Mouse (Mus musculus) cerebellum, adult (tissue): ENCODE results near the gene Pik3r5.

Experiments used
- ATAC-seq: cut with Nextera tagmentation; 2 replicates; pipeline ENCODE4 v1.9.2; 2017; ENCODE audit warnings: mild to moderate bottlenecking, moderate library complexity, mixed read lengths; ENCODE audit not compliant: insufficient number of reproducible peaks, low FRiP score, low TSS enrichment

Pik3r5 gene

DNA sequence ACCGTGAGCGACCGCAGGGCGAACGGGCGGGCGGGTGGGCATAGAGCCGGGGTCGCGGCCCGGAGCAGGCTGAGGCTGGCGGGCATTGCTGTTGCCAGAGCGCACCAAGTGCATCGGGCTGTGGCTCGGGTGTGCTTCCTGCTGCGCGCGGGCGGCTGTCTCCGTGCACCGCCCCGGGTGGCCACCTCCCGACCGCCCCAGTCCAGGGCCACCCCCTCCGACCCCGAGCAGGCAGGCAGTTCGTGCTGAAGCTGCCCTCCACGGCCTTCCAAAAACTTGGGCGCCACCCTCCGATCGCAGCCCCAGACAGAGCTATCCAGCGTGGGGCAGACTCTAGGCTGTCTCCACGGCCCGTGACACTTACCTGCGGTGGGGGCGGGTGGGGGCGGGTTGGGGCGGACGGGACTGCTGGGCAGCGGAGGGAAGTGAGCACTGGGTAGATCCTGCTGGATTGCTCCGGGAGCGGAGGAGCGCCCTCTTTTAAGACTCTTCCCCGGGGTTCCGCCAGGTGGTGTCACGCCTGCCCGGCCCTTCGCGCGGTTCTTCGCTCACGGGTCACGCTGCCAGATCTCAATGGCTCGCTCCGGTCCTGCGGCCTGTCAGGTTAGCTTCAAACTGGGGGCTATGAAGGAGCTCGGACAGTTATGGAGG is 31.8 kb upstream of the Pik3r5 start:
- ATAC-seq: 0 out of 2 replicates have a peak, but pooled peaks have one; percentile 36

DNA sequence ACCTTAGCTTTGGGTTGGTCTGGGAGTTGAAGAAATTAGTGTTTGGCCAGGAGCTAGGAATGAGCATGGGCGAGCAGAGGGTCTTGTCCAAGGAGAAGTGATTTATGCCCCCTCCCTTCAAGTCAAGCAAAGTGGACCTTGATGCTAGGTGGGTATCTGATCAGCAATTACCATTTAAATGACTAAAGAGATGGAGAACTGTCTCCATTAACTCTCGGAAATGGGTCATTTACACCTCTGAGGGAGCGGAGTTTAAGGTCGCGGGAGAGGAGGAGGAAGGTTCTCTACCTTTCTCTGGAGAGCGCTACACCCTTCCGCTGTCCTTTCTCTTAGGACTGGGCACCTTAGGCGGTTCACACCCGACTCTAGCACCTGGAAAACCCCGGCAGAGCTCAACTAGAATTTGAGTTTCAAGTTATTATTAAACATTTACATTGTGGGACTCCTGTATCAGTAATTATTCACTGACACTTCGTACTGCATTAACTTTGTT is 31.1 kb upstream of the Pik3r5 start, which contains the start of gene Ntn1:
Gene Ntn1, minus strand, starts transcription at position 97 of the 493 bp plus-strand sequence.
- no peak for ATAC-seq

DNA sequence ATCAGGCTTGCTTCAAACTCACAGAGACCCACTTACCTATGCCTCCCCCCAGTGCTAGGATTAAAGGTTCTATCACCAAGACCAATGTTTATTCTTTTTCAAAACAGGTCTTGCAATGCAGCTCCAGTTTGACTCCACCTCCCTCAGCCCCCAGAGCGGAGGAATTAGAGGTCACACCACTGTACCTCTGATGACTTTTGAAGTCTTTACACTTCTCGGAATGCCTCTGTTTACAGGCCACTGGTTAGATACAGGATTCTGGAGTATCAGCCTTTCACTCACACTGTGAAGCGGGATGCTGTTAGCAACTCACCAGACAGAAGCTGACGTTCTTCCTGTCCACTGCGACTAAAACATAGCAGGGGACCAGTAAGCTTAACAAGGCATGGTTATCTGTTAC is 30.5 kb upstream of the Pik3r5 start:
- ATAC-seq: no peak

DNA sequence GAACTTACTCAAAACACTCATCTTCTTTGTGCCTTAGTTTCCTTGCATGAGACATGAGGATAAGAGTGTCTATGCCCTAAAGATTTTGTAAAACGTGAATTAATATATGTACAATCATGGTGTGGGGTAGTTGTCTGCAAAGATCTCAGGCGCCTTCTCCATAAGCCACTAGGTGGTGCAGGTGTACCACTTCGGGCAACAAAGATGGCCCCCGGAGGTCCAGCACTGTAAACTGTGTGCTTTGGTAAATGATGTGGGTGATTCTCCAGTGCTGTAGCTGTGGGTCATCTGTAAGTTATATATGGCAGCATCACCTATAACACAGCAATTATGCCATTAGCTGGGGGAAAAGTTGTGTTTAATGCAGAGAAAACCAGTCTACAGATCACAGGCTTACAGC is 27.7 kb upstream of the Pik3r5 start:
- ATAC-seq: no peak

DNA sequence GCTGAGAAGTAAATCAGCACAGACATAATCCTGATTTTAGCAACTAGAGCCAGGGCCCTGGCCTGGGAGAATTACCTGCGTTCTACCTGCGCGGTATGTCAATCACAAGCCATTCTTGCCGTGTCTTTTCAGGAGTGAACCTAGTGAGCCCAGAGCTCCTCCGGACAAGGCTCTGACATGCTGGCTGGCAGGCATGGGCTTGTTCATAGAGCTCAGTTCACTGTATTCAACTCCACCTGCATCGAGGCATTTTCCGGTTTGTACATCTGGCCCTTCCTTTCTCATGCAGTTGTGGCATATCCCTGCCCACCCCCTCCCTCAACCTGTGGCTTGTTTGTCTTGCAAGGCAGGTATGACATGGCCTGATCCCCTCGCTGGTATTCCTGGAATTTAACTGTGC is 26.3 kb upstream of the Pik3r5 start:
- no peak for ATAC-seq

DNA sequence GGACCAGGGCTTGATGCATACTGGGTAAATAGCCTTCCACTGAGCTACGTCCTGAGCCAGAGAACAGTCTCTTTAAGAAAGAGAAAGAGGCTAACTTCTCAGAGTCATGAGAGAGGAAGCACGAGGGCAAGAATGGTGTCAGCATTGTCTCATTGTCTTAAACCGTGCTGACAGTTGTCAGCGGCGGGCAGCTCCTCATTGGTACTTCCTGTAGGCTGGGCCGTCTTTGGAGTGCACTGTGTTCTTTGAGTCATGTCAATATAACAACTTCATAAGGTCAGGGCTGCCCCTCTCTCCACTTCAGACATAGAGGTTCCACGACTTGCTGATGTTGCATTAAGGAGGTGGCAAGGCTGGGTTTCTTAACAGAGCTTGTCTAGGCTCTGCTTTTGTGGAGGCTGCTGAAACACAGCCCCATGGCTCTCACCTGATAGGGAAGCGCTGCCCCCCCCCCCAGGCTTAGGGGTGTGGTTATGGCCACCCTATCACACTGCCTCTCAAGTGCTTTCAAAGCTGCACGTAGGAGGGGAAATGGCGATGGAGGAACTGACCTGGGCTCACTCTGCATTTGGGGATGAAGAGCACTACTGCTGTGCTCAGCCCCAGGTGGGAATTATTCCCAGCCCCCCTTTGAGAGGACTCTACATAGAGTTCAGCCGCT is 24.5 kb upstream of the Pik3r5 start:
- ATAC-seq: no peak

DNA sequence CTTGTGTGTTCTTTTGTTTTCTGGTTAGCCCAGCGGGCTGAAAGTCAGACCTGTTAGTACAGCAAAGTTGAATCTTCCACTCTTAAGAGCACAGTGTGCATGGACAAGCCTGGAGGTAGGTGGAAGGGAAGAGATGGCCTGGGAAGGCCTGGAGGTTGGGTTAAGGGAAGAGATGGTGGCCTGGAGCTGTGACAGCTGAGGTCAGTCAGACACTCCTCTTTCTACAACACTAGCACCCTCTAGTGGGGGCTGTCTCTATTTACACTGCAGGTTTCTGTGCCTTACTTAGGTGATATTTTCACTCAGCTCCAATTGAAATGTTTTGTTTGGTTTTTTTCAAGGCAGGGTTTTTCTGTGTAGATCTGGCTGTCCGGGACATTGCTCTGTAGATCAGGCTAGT is 23.8 kb upstream of the Pik3r5 start:
- ATAC-seq: peak; percentile 68; the same call in 1 of the 2 replicates

DNA sequence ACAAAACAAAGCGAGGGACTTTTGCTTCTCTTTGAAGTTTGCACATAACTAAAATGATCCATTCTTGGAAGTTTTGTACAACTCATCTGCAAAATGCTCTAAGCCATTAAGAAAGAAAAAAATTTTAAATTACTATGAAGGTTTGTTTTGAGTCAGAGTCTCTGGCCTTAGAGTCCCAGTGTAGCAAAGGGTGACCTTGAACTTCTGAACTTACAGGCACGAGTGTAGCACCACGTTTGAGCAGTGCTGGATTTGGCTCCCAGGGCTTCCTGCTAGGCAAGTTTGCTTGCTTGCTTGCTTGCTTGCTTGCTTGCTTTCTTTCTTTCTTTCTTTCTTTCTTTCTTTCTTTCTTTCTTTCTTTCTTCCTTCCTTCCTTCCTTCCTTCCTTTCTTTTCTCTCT is 14.9 kb upstream of the Pik3r5 start:
- no peak for ATAC-seq

DNA sequence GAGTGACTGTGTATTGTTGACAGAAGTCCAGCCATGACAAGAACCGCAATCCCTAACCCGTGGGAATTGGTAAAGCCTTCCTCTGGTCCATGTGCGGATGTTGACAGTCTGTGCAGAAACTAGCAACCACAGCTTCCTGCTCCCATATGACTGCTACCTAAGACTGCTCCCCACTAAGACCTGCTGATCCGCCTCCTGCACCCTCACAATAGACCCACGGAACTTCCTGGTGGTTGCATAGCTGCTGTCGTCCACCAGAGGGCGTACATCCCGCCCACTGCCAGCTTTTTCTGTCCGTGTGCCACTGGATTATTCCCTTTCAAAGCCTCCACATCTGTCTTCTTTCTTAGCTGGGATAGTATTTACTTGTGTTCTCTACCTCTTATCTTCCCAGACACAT is 14.1 kb upstream of the Pik3r5 start:
- ATAC-seq: no peak

DNA sequence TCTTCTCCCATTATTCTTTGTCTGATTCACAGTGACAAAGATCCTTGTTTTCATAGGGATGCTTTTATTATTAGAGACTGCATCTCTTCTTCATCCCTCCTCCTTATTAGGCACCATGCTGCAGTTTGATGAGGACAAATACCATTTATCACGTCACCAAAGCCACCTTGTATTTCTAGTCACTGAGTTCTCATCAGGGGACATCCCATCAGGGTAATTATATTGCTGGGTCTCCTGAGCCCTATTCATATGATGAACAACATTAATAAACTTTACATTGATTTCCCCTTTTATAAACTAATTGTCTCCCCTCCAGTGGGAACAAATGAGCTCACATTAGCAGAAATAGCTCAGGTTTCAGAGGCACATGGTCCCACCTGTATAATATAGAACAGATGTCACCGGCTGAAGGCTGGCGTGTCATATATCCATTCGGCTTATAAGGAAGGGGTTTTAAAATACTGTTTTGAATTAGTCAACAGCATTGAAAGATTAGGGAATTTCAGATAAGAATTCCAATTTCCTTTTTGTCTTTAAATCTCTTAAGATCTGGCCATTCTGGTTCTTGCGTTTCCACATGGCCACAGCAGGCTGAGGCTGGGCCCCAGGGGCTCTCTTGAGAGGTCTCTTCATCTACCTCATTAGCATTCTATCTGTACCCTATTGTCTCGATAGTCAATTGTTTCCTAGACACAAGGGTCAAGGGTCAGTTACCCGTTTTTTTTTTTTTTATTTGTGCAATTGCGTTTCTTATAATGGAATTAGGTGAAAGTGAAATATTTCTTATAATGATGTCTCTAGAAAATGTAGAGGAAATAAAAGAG is 6.2 kb upstream of the Pik3r5 start:
- no peak for ATAC-seq

DNA sequence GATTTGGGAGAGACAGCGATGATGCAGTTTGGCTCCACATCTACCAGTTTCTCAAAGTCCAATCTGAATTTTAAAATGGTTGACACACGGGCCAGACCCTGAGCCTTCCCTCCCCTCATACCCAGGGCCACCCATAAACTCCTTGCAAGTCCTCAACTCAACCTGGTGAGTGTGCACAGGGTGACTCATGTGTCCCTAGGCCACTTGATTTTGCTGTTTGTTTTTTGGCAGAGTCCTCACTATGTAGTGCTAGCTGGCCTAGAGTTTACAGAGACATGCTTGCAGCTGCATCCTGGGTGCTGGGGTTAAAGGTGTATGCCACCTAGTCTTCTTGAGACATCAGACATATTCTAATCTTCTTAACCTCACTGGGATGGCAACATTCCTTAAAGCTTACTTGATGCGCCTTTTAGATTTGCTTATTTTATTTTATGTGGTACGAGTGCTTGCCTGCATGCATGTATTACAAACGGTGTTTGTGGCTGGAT is 4.8 kb upstream of the Pik3r5 start:
- ATAC-seq: no peak

DNA sequence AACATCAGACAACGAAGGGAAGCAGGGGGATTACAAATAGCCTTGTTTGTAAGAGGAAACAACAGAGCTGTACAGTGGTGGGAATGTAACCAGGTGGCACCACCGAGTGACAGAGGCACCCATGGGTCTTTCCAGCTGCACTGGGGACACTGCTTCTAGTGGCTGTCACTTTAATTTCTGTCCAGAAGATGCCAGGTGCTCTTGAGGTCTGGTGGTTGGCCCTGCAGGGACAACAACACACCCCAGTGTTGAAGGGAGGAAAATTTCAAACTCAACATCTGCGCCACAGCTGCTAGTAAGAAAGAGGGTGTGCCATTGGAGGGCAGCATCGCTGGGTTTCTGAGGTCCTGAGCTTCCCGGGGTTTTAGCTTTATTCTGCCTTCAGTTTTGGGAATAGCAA is 1.3 kb upstream of the Pik3r5 start:
- no peak for ATAC-seq

DNA sequence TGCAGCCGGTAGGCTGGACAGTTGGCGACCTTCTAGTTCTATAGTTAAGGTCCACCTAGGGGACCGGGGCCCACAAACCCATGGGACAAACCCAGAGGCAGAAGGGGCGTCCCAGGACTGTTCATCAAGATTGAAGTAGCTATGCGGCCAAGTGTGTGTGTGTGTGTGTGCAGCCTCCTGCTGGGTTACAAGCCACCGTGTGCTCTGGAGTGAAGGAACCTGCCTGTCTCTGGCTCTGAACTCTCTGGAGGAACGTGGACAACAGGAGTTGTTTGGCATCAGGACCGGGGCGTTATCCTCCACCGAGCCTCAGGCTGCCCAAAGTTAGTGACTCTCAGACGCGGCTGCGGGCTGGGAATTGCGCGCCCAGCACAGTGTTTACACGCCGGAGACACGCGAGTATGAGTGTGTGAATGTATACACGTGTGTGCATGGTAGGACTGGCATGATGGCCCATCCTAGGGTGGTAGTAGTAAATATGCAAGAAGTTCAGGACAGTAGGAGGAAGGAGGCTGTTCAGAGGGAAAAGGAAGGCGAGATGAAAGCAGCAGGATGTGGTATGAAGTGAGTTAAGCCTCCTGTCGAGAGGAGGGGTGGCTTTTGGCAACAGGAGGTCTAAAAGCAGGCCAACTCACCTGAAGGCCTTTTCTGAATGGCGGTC is 570 bp downstream of the Pik3r5 start:
- ATAC-seq: no peak

DNA sequence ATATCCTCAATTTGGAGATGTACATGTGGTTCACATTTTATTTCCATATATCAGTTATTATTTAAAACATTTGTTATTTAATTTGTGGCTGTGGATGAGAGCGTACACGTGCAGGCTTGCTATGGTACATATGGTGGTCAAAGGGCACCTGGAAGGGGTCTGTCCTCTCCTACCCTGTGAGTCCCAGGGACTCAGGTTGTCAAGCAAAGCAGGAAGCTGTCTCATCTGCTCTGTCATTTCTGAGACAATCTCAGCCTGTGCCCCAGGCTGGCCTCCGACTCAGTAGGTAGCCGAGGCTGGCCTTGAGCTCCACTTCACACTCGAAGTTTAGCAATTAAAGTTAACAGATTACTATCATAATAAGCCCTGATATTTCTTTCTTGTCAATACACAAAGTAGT is 1.6 kb downstream of the Pik3r5 start:
- ATAC-seq: no peak

DNA sequence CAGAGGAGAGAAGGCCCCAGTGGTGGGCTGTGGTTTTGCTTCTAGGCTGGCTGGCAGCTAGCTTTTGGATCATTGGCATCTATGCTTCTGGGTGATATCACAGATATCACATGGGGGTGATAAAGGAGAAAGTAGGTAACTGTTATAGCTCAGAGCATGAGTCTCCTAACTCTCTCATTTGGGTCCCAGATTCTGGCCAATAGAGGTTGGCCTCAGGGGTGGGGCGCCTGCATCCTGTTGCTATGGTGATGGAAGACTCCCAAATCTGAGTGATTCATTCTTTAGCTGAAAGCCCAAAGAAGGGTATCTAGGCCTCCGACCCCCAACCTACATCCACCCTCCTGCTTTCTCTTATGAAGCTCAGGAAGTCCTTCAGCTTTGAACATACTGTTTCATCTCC is 2.8 kb downstream of the Pik3r5 start:
- no peak for ATAC-seq

DNA sequence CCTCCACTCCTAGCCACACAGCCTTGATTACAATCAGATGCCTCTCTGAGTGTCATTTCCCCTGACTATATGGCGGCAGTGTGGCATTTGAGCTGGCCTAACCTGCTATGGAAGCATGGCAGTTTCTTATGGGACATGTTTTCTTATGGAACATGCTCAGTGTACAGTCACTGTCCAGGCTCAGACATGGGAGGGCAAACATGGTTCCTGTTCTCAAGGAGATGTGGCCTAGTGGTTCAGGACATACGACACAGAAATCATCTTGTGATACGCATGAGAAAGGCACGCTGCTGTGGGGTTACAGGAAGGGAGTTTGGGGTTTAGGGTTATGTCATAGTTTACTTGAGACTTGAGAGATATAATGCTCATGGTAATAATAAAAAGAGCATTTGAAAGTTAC is 3.7 kb downstream of the Pik3r5 start:
- ATAC-seq: no peak

DNA sequence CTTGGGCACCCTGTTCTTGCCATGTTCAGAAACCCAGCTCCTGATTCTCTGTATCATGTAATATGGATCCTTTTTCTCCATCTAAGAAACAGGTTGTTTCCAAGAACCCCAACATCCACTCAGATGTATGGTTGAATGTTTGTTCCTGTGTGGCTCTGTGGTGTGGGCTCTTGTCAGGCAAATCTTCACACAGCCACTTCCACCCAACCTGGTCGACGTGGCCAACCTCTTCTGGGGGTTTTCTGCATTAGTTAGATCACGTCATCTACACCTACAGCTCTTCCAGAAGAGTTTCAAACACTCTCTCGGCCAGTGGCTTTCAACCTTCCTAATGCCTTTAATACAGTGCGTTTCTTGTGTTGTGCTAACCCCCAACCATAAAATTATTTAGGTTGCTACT is 4.5 kb downstream of the Pik3r5 start:
- ATAC-seq: no peak

DNA sequence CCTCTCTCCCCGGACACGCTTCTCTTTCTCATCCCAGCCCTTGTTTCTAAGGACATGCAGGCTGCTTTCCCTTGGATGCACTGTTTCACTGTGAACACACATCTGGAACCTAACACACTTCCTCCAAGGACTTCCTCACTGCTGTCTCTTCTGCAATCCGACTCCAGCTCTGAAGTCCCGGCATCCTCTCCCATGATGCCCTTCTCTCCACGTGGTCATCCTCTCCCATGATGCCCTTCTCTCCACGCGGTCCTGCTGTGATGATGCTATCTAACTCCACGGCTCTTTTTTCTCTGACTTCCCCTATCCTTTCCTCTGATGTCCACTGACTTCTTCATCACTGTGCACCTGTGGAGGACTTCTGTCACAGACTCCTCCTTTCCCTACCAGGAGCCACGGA is 8.2 kb downstream of the Pik3r5 start:
- ATAC-seq: no peak

DNA sequence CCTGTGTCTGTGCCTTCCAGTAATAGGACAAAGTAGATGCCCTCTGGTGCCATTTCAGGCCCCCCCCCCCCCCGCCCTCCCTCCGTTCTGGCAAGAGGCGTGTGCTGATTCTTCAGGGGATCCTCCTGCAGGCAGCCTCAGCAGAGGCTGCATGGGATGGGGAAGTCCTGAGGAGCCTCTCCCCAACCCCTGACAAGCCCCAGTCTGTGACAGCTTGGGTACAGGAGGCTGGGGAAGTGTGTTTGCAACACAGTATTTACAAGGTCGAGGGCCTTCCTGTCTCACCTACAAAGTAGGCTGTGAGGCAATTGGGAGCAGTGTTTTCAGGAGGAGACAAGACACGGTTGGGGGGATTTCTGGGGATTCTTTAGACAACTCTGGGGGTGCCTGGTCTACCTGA is 9.0 kb downstream of the Pik3r5 start:
- no peak for ATAC-seq

DNA sequence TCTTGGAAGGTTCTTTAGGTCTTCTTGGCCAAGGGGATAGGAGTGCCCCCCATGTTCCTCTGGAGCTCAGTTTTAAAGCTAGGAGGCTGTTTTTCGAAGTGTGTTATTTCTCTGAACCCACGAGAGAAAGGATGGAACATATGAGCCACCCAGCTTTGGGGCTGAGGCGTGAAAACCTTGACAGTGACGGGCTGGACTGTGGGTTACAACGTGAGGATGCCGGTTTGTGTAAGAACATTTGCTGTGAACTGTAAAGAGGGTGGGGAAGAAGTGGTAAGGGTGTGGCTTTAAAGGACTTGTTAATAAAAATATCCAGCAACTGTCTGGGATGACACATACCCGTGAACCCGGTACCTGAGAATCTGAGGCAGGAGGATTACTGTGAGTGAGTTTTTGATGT is 10.4 kb downstream of the Pik3r5 start:
- ATAC-seq: no peak
